Mouse (Mus musculus): Measurements from ENCODE around the gene Hist1h4d. TPM values are rescaled to one million over a fixed set of nuclear protein-coding genes. Genes with fewer than 3 reads are reported as not detected.
"Not testable (repeated sequence)": the region's sequence is repeated elsewhere in the genome, so short reads cannot be mapped to it uniquely, and the experiment has no call there.

Gene Hist1h4d
- total RNA-seq, 2 experiments from 2014 or later, result 31.0 to 36.0 TPM

GRCm38 (mm10) chr13:23583387-23584068 is 2.1 kb downstream of the Hist1h4d start:
- peak overlapping the region; percentile 95 for H3K27ac ChIP-seq
- no peak overlapping the region for H3K4me3 ChIP-seq
- DNase-seq, result no peak
- intact Hi-C loops (cut with DNase I), result loop anchor here (5.0 kb wide), 5 partner anchors 39 to 179 kb away; partner anchors contain the start of genes Hist1h1a, Hist1h1e, Hist1h1t and Hist1h2af
- no peak for TF ChIP-seq CTCF (IDR thresholded peaks at IDR 0.05)

- Histone ChIP-seq H3K27ac (peak overlapping the region; percentile 95), H3K4me3 (peak overlapping the region; percentile 85)
- DNase-seq, result no peak
- TF ChIP-seq CTCF (IDR thresholded peaks at IDR 0.05), result no peak
- intact Hi-C loops (cut with DNase I), result loop anchor here (5.0 kb wide), 5 partner anchors 38 to 178 kb away; partner anchors contain the start of genes Hist1h1a, Hist1h1e, Hist1h1t and Hist1h2af
Measured at GRCm38 (mm10) chr13:23584331-23584730, 2.9 kb downstream of the Hist1h4d start.

GRCm38 (mm10) chr13:23585029-23585441 is 3.6 kb downstream of the Hist1h4d start:
- Histone ChIP-seq H3K4me3 (peak overlapping the region; percentile 85), H3K27ac (peak overlapping the region; percentile 95)
- TF ChIP-seq CTCF (IDR thresholded peaks at IDR 0.05), result no peak
- peak; percentile 70 for DNase-seq
- intact Hi-C loops (cut with DNase I), result loop anchor here (5.0 kb wide), 1 partner anchor 1543 kb away; the partner anchor contains the start of genes Hist1h2ag, Hist1h2bj and Hist1h4i

- DNase-seq, result peak; percentile 73
- peak overlapping the region; percentile 85 for H3K4me3 ChIP-seq
- intact Hi-C loops (cut with DNase I), result loop anchor here (5.0 kb wide), 1 partner anchor 1543 kb away; the partner anchor contains the start of genes Hist1h2ag, Hist1h2bj and Hist1h4i
- peak overlapping the region; percentile 95 for H3K27ac ChIP-seq
Measured at GRCm38 (mm10) chr13:23585442-23586098, 4.2 kb downstream of the Hist1h4d start.

DNA sequence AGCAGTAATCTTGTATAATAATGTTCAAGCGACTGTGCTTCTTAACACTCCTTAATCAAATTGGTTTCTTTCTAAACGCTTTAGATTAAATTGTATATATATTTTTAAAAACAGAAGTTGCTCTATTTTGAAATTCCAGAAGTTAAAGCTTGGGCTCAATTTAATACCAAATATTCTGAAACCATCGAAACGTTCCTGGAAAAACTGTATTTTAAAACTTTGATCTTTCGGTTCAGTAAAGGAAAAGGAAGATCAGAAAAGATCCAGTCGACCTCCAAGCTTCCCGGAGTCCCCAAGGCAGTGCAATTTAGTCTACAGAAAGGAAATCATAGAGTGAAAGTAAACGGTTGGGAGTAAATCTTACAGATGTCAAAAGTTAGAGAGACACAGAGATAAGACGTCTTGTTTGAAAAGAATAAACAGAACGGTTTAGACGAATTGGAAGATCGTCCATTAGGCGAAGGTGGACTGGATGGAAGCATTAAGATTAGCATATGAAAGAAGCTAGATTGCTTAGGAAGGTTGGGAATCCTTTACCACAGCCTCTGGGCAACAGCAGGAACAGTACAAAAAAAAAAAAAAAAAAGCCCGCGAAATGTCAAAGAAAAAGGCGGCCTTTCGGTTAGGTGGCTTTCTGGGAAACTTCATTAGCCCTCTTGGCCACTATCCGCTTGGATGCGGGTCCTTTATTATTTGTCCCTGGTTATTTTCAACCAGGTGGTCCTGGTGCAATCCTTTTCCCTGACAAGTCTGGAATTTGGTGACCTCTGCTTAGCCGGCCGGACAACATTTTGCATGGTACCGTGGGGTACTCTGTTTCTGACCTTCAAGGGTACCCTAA is 4.9 kb downstream of the Hist1h4d start:
- Histone ChIP-seq H3K4me3 (peak overlapping the region; percentile 85), H3K27ac (peak overlapping the region; percentile 95)
- intact Hi-C loops (cut with DNase I), result loop anchor here (5.0 kb wide), 1 partner anchor 1544 kb away; the partner anchor contains the start of genes Hist1h2ag, Hist1h2bj and Hist1h4i
- DNase-seq, result no peak
- TF ChIP-seq CTCF (IDR thresholded peaks at IDR 0.05), result no peak

DNA sequence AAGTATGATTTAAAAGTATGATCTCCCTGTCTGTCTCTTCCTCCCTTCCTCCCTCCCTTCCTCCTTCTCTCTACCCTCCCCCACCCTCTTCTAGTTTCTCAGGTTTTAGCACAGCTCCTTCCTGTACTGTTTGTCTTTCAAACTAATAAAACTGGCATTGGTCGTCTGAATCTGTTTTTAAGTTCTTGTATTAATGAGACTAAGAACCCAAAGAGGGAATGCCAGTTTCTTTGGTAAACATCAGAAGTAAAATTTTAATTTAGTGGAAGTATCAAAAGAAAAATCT is 5.5 kb downstream of the Hist1h4d start:
- peak overlapping the region; percentile 95 for H3K27ac ChIP-seq
- no peak for TF ChIP-seq CTCF (IDR thresholded peaks at IDR 0.05)
- peak overlapping the region; percentile 85 for H3K4me3 ChIP-seq
- DNase-seq, result no peak
- intact Hi-C loops (cut with DNase I), result loop anchor here (5.0 kb wide), 1 partner anchor 1545 kb away; the partner anchor contains the start of genes Hist1h2ag, Hist1h2bj and Hist1h4i

DNA sequence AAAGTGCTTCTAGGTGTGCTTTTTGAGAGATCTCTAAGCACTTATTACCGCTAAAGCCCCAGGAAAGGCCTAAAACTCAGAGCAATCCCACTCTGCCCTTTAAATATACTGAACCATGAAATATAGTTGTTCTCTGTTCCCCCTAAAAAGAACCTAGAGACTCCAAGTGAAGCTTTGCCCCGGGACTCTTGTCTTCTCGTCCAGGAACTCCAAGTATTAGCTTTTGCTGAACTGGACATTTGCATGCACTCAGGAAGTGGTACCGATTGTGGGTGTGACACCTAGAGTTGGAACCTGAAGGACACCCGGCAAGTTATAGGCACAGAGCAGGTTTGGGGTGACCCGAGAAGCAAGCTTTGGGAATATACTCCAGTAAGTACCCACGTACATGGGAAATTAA is 9.8 kb downstream of the Hist1h4d start:
- intact Hi-C loops (cut with DNase I), result no loop called here
- no peak overlapping the region for H3K4me3 ChIP-seq
- no peak overlapping the region for H3K27ac ChIP-seq
- TF ChIP-seq CTCF (IDR thresholded peaks at IDR 0.05), result no peak
- no peak for DNase-seq

DNA sequence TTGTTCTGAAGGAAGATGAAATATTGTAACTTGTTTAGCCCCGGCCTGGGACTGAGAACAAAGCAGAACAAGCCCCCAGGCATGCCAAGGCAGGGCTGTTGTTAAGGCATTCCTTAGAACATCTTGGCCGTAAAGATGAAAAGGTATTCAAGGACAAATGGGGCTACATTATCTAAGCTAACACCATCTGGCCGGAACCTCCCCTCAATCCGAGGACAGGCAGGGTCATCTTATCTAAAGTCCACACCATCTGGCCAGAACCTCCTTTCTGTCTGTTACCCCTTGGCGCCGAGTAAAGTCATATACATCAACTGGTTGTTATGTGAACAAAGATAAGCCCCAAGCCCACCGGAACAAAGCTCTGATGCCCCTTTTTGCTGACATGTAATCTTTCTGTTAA is 10.5 kb downstream of the Hist1h4d start:
- H3K4me3 ChIP-seq; intact Hi-C loops (cut with DNase I); DNase-seq; H3K27ac ChIP-seq: not testable (repeated sequence)

GRCm38 (mm10) chr13:23592614-23593013 is 11.2 kb downstream of the Hist1h4d start:
- intact Hi-C loops (cut with DNase I), result no loop called here
- H3K27ac ChIP-seq, result no peak overlapping the region
- H3K4me3 ChIP-seq, result no peak overlapping the region
- no peak for TF ChIP-seq CTCF (IDR thresholded peaks at IDR 0.05)
- DNase-seq, result no peak

- TF ChIP-seq CTCF (IDR thresholded peaks at IDR 0.05), result no peak
- H3K27ac ChIP-seq, result 0 out of 2 replicates have a peak overlapping the region, but pooled peaks have one; percentile 28
- intact Hi-C loops (cut with DNase I), result no loop called here
- DNase-seq, result no peak
- H3K4me3 ChIP-seq, result no peak overlapping the region
Measured at GRCm38 (mm10) chr13:23593051-23593770, 11.8 kb downstream of the Hist1h4d start.

DNA sequence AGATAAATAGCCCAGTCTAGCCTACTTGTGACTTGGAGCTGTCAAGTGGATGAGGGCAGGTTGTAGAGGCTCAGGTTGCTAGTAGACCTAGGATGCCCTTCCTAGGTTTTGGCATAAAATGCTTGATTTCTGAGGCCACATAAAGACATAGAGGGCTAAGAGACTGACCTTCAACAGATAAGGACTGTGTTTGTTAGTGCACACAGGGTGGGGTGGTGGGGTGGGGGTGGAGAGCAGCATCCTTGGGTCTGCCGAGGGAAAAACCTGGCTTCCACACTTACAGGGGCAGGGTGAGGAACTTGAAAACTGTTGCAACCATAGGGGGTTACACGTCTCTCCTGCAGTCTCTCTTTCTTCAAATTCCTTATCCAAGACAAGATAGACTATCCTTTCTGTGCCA is 13.8 kb downstream of the Hist1h4d start:
- no peak for TF ChIP-seq CTCF (IDR thresholded peaks at IDR 0.05)
- intact Hi-C loops (cut with DNase I), result loop anchor here (5.0 kb wide), 1 partner anchor 73 kb away; no protein-coding TSS in a partner anchor
- H3K27ac ChIP-seq, result no peak overlapping the region
- DNase-seq, result no peak
- no peak overlapping the region for H3K4me3 ChIP-seq

All from gastrocnemius, adult 2 months (tissue).